Mouse (Mus musculus) CH12.LX (cell line): ENCODE measurements around the gene Taz. TPM values are rescaled to one million over a fixed set of nuclear protein-coding genes. Genes with fewer than 3 reads are reported as not detected.

Experiments used
- DNase-seq: peaks from one replicate; pipeline ENCODE4 v3.0.0-alpha.2; 2013; ENCODE audit errors: extremely low read depth
- H3K27ac ChIP-seq: 2 replicates; pipeline ENCODE4 v1.5.1; 2012; ENCODE audit warnings: low read depth, mild to moderate bottlenecking, control low read depth, moderate library complexity; ENCODE audit not compliant: insufficient read depth
- H3K27me3 ChIP-seq: replicated peaks from 2 replicates; pipeline ENCODE3; 2012; ENCODE audit warnings: inconsistent platforms
- H3K36me3 ChIP-seq, 2 experiments: replicated peaks in 1 of 2; 2 replicates each; pipeline versions ENCODE3 to v1.6.1; 2012; ENCODE audit warnings: inconsistent platforms in 1 of 2, low read length in 1 of 2, mild to moderate bottlenecking in 1 of 2, mixed read lengths in 1 of 2, moderate library complexity in 1 of 2; ENCODE audit not compliant: control insufficient read depth in 1 of 2, insufficient read depth in 1 of 2
- H3K4me1 ChIP-seq, 2 experiments: 2 replicates each; pipeline ENCODE4 v1.6.1; 2012; ENCODE audit warnings: inconsistent platforms in 1 of 2, moderate library complexity in 1 of 2; ENCODE audit not compliant: insufficient read depth in 2 of 2, control insufficient read depth in 1 of 2
- H3K4me2 ChIP-seq: 2 replicates; pipeline ENCODE4 v1.6.1; 2012; ENCODE audit warnings: low read depth, mild to moderate bottlenecking, control low read depth; ENCODE audit not compliant: poor library complexity, insufficient read depth, severe bottlenecking
- H3K4me3 ChIP-seq, 3 experiments: fragments of 150-350 bp in 1 of 3; sonication (generic) in 1 of 3; replicated peaks in 1 of 3; 2 replicates each; pipeline versions ENCODE3 to v1.5.1; 2011 to 2012; ENCODE audit warnings: low read depth in 2 of 3, low read length in 2 of 3, mild to moderate bottlenecking in 2 of 3, moderate library complexity in 2 of 3, control low read depth in 1 of 3, improper control_type of control experiment in 1 of 3, inconsistent platforms in 1 of 3, mixed read lengths in 1 of 3; ENCODE audit not compliant: poor library complexity in 1 of 3
- H3K79me2 ChIP-seq: replicated peaks from 2 replicates; pipeline ENCODE4 v1.6.1; 2012; ENCODE audit warnings: mild to moderate bottlenecking, moderate library complexity; ENCODE audit not compliant: control insufficient read depth, poor library complexity, insufficient read depth, severe bottlenecking; ENCODE audit errors: extremely low read depth
- H3K9ac ChIP-seq: 2 replicates; pipeline ENCODE4 v1.6.1; 2012; ENCODE audit warnings: low read depth, mild to moderate bottlenecking, control low read depth, moderate library complexity; ENCODE audit not compliant: insufficient read depth
- H3K9me3 ChIP-seq: replicated peaks from 2 replicates; pipeline ENCODE3; 2012; ENCODE audit warnings: low read length, inconsistent platforms, mixed read lengths
- E2F4 ChIP-seq: IDR thresholded peaks from 2 replicates; pipeline ENCODE4 v1.6.1; 2011; ENCODE audit warnings: low read depth, low read length, improper control_type of control experiment; ENCODE audit not compliant: insufficient replicate concordance
- ELF1 ChIP-seq: IDR thresholded peaks from 2 replicates; pipeline ENCODE4 v1.6.1; 2014; ENCODE audit warnings: low read depth, mild to moderate bottlenecking, inconsistent platforms, low read length, improper control_type of control experiment
- EP300 ChIP-seq: IDR thresholded peaks from 2 replicates; pipeline ENCODE4 v1.6.1; 2011; ENCODE audit warnings: low read length, improper control_type of control experiment
- HCFC1 ChIP-seq: IDR thresholded peaks from 2 replicates; pipeline ENCODE4 v1.6.1; 2012; ENCODE audit warnings: low read depth, mild to moderate bottlenecking, inconsistent platforms, low read length, improper control_type of control experiment
- IRF4 ChIP-seq: IDR thresholded peaks from 2 replicates; pipeline ENCODE4 v1.6.1; 2014; ENCODE audit warnings: low read depth, mild to moderate bottlenecking, inconsistent platforms, low read length, improper control_type of control experiment
- JUN ChIP-seq: IDR thresholded peaks from 2 replicates; pipeline ENCODE4 v1.6.1; 2011; ENCODE audit warnings: low read depth, mild to moderate bottlenecking, low read length, improper control_type of control experiment, moderate library complexity; ENCODE audit not compliant: insufficient read depth
- KAT2A ChIP-seq: IDR thresholded peaks from 2 replicates; pipeline ENCODE4 v1.6.1; 2012; ENCODE audit warnings: low read length, improper control_type of control experiment, inconsistent platforms; ENCODE audit not compliant: insufficient replicate concordance
- MEF2A ChIP-seq: IDR thresholded peaks from 2 replicates; pipeline ENCODE4 v1.6.1; 2014; ENCODE audit warnings: low read depth, mild to moderate bottlenecking, inconsistent platforms, low read length, improper control_type of control experiment, borderline replicate concordance
- MYC ChIP-seq: IDR thresholded peaks from 2 replicates; pipeline ENCODE4 v1.6.1; 2011; ENCODE audit warnings: low read depth, mild to moderate bottlenecking, improper control_type of control experiment, low read length
- NELFE ChIP-seq: IDR thresholded peaks from 2 replicates; pipeline ENCODE4 v1.6.1; 2011; ENCODE audit warnings: low read depth, low read length, improper control_type of control experiment
- POLR2A ChIP-seq: IDR thresholded peaks from 2 replicates; pipeline ENCODE4 v1.6.1; 2011; ENCODE audit warnings: low read depth, mild to moderate bottlenecking, improper control_type of control experiment, low read length
- POLR2AphosphoS2 ChIP-seq: IDR thresholded peaks from 2 replicates; pipeline ENCODE4 v1.6.1; 2011; ENCODE audit warnings: low read depth, low read length, improper control_type of control experiment
- RAD21 ChIP-seq: IDR thresholded peaks from 2 replicates; pipeline ENCODE4 v1.6.1; 2011; ENCODE audit warnings: low read depth, mild to moderate bottlenecking, low read length, improper control_type of control experiment, moderate library complexity
- RCOR1 ChIP-seq: conservative IDR thresholded peaks from 2 replicates; pipeline ENCODE4 v1.6.1; 2012; ENCODE audit warnings: low read depth, mild to moderate bottlenecking, inconsistent platforms, low read length, improper control_type of control experiment
- SIN3A ChIP-seq: IDR thresholded peaks from 2 replicates; pipeline ENCODE4 v1.6.1; 2012; ENCODE audit warnings: low read length, improper control_type of control experiment, inconsistent platforms
- SMC3 ChIP-seq: IDR thresholded peaks from 2 replicates; pipeline ENCODE4 v1.6.1; 2011; ENCODE audit warnings: low read depth, low read length, improper control_type of control experiment
- TBP ChIP-seq: conservative IDR thresholded peaks from 2 replicates; pipeline ENCODE4 v1.6.1; 2011; ENCODE audit warnings: low read depth, low read length, improper control_type of control experiment
- TCF12 ChIP-seq: IDR thresholded peaks from 2 replicates; pipeline ENCODE4 v1.6.1; 2014; ENCODE audit warnings: low read depth, mild to moderate bottlenecking, inconsistent platforms, low read length, improper control_type of control experiment
- UBTF ChIP-seq: IDR thresholded peaks from 2 replicates; pipeline ENCODE4 v1.6.1; 2012; ENCODE audit warnings: low read depth, mild to moderate bottlenecking, inconsistent platforms, low read length, improper control_type of control experiment, moderate library complexity
- USF1 ChIP-seq: IDR thresholded peaks from 2 replicates; pipeline ENCODE4 v1.6.1; 2014; ENCODE audit warnings: low read depth, mild to moderate bottlenecking, inconsistent platforms, low read length, improper control_type of control experiment
- USF2 ChIP-seq: conservative IDR thresholded peaks from 2 replicates; pipeline ENCODE4 v1.6.1; 2011; ENCODE audit warnings: low read depth, low read length, improper control_type of control experiment
- ZMIZ1 ChIP-seq: IDR thresholded peaks from 2 replicates; pipeline ENCODE4 v1.6.1; 2012; ENCODE audit warnings: low read depth, mild to moderate bottlenecking, inconsistent platforms, low read length, improper control_type of control experiment
- dilution Hi-C: fragments of 300-500 bp; cut with MboI; formaldehyde crosslinking; loops from 2 replicates; pipeline ENCODE4 v1.14.3; 2020; ENCODE audit warnings: low sequenced_read_pairs; ENCODE audit not compliant: extremely low pct_unique_long_range_greater_than_20kb, extremely low pct_ligation_motif_present
- in situ Hi-C: fragments of 300-500 bp; cut with MboI; formaldehyde crosslinking; loops from 3 replicates; pipeline ENCODE4 v1.14.3; 2019; ENCODE audit warnings: low sequenced_read_pairs, low pct_ligation_motif_present, low pct_unique_long_range_greater_than_20kb, mixed read lengths
- polyA plus RNA-seq: library from polyadenylated mRNA; unstranded; fragments of >175 nt; gene quantifications from 2 replicates; pipeline ENCODE4 v1.2.1, GENCODE M21; 2012; ENCODE audit warnings: low read depth; ENCODE audit not compliant: insufficient read length
- total RNA-seq, 2 experiments: library from RNA; depleted of rRNA; stranded (reverse); fragments of 300-350 nt in 1 of 2; fragments of >200 nt in 1 of 2; gene quantifications; 2 replicates each; pipeline ENCODE4 v1.2.3; 2012 to 2014

The Taz gene
- total and polyA plus RNA-seq, 3 experiments, result 25.6 to 40.4 (median 29.2) TPM

- Histone ChIP-seq H3K4me3 (peak overlapping the region; percentile 71 to 97 (median 76)), H3K4me2 (peak overlapping the region; percentile 78), H3K9ac (peak overlapping the region; percentile 93), H3K27ac (peak overlapping the region; percentile 80), H3K4me1 (peaks cover 0 to 10% of the 10 kb centered on the region in 2 experiments; a peak in 2 of 4 replicates), H3K27me3 (no peaks in the 10 kb centered on the region), H3K36me3 (peaks cover 1 to 22% of the 10 kb centered on the region in 2 experiments), H3K9me3 (no peaks in the 10 kb centered on the region), H3K79me2 (peaks cover 11% of the 10 kb centered on the region)
- peak; percentile 83 for DNase-seq
- dilution Hi-C loops (no loop called here), in situ Hi-C loops (no loop called here)
- TF ChIP-seq KAT2A (0 out of 2 replicates have a peak, but pooled peaks have one; percentile 9), UBTF (no peak), SIN3A (peak; percentile 42; the same call in 1 of the 2 replicates), EP300 (no peak), ELF1 (peak; percentile 49; the same call in 1 of the 2 replicates), IRF4 (no peak), MYC (0 out of 2 replicates have a peak, but pooled peaks have one; percentile 2), MEF2A (no peak), POLR2AphosphoS2 (no peak), NELFE (peak; percentile 49; the same call in 1 of the 2 replicates), TCF12 (no peak), USF1 (no peak), SMC3 (no peak), E2F4 (no peak; the same call in 1 of the 2 replicates), HCFC1 (peak; percentile 70), JUN (no peak), RCOR1 (no peak), RAD21 (no peak), POLR2A (peak; percentile 72), USF2 (no peak), TBP (peak; percentile 62; the same call in 1 of the 2 replicates), ZMIZ1 (0 out of 2 replicates have a peak, but pooled peaks have one; percentile 45)
Observed at GRCm38 (mm10) chrX:74282395-74283091, 831 bp downstream of the Taz start.
